Mouse (Mus musculus) thymus, adult 2 months (tissue): Measurements from ENCODE around the gene Sertad3.

Experiments used
- CTCF ChIP-seq: fragments of 200-500 bp; IDR thresholded peaks from 2 replicates; pipeline ENCODE4 v1.5.1; 2012; ENCODE audit warnings: mild to moderate bottlenecking, control low read depth, low read length, moderate library complexity, borderline replicate concordance; ENCODE audit not compliant: control insufficient read depth, poor library complexity, insufficient read depth; ENCODE audit errors: extremely low read depth
- POLR2A ChIP-seq: fragments of 200-500 bp; IDR thresholded peaks from 2 replicates; pipeline ENCODE4 v1.6.1; 2012; ENCODE audit warnings: mild to moderate bottlenecking, low read length, control low read depth, moderate library complexity; ENCODE audit not compliant: control insufficient read depth, poor library complexity, insufficient read depth; ENCODE audit errors: extremely low read depth

GRCm38 (mm10) chr7:27478561-27478960 is 5.0 kb downstream of the Sertad3 start:
- TF ChIP-seq POLR2A (no peak), CTCF (no peak)
